Mouse (Mus musculus) gastrocnemius, adult 2 months (tissue): ENCODE data around the gene Rtn2. TPM values are rescaled to one million over a fixed set of nuclear protein-coding genes. Genes with fewer than 3 reads are reported as not detected.
"Not testable (repeated sequence)": the region's sequence is repeated elsewhere in the genome, so short reads cannot be mapped to it uniquely, and the experiment has no call there.

Source experiments
- DNase-seq: peaks from one replicate; pipeline ENCODE4 v3.0.0; 2022
- H3K27ac ChIP-seq: fragments of 200-600 bp; 2 replicates; pipeline ENCODE4 v1.8.1; 2022; ENCODE audit warnings: mild to moderate bottlenecking
- H3K4me3 ChIP-seq: fragments of 200-600 bp; 2 replicates; pipeline ENCODE4 v1.8.1; 2022; ENCODE audit warnings: mild to moderate bottlenecking, moderate library complexity
- CTCF ChIP-seq: fragments of 200-600 bp; IDR thresholded peaks from 2 replicates; pipeline ENCODE4 v1.8.1; 2022; ENCODE audit warnings: antibody characterized with exemption, mild to moderate bottlenecking, moderate library complexity
- intact Hi-C: fragments of 180-260 bp; cut with DNase I; formaldehyde crosslinking; loops from one replicate; pipeline ENCODE4 v1.15.1; 2025
- total RNA-seq, 2 experiments: library from RNA; stranded (reverse); gene quantifications; 2 replicates each; pipeline ENCODE4 v1.2.3; 2021

Gene Rtn2
- total RNA-seq, 2 experiments from 2014 or later: 987 to 1,150 TPM

DNA sequence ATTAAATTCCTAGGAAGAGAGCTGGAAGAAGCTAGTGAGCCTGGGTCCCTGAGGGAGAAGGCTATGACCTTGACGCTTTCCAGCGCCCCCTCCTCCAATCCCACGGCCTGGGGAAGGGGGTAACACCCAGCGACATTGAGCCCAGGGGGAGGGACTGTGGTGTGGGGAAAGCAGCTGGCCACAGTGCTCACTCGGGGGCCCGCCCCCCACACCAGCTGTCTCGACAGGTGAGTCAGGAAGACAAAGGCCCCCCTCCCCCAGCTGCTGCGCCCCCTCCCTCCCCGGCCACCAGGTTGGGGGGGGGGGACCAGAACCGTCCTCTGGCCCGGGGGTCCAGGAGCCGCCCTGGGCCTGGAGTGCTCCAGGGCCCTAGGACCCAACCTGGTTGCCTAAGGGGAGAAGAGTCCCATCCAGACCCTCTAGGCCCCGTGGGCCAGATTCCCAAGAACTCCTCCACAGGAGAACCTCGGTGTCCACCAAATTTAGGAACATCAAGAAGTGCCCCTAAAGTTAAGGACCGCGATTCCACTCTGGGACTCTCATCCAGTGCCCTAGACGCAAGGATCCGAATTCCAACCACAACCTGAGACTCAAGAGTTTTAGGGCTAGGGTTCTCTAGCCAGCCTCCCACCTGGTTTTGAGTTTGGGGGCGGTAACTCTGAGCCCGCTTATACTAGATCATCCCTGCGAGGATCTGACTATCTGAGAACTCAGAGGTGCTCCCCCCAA, 11.8 kb upstream of the Rtn2 start:
- H3K4me3 ChIP-seq: peak overlapping the region; percentile 95
- peak; percentile 41 for DNase-seq
- intact Hi-C loops: no loop called here
- peak overlapping the region; percentile 93 for H3K27ac ChIP-seq
- TF ChIP-seq CTCF: no peak

- Histone ChIP-seq H3K4me3 (peak within 1 kb of the TSS; percentile 95), H3K27ac (peak within 1 kb of the TSS; percentile 93)
- no peak for TF ChIP-seq CTCF
- peak; percentile 86 for DNase-seq
- intact Hi-C loops: no loop called here
Observed at GRCm38 (mm10) chr7:19271238-19272172, 10.9 kb upstream of the Rtn2 start, which contains the start of gene Vasp. Gene Vasp (minus strand): TSS chr7:19271817.

DNA sequence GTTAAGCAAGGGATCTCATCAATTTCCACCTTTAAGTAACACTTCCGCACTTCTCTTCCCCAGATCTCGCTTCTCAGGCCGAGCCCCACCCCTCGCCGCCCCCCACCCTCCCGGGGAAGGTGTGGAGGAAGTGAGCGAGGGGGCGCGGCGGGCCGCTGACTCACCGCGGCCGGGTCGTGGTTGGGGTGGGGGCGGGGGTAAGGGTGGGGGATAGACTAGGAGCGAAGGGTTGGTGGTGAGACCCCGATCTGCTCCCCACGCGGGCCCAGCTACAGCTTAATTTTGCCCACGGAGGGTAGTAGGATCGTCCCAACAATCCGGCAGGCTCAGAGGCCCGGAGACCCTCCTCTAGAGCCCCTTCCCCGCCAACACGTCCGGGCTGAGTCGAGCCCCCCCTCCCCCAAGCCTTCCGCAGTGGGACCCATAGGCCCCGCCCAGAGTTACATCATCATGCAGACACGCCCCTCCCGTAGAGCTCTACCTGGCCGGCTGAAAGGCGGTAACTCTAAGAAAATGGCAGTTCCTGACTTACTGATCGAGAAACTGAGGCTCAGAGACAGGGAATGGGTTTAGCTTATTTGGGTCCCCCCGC, 10.2 kb upstream of the Rtn2 start:
- DNase-seq: peak; percentile 76
- intact Hi-C loops: no loop called here
- H3K4me3 ChIP-seq: peak overlapping the region; percentile 95
- no peak for TF ChIP-seq CTCF
- H3K27ac ChIP-seq: peak overlapping the region; percentile 93

GRCm38 (mm10) chr7:19276253-19276652, 6.2 kb upstream of the Rtn2 start:
- TF ChIP-seq CTCF: peak; percentile 52
- no peak for DNase-seq
- intact Hi-C loops: no loop called here

DNA sequence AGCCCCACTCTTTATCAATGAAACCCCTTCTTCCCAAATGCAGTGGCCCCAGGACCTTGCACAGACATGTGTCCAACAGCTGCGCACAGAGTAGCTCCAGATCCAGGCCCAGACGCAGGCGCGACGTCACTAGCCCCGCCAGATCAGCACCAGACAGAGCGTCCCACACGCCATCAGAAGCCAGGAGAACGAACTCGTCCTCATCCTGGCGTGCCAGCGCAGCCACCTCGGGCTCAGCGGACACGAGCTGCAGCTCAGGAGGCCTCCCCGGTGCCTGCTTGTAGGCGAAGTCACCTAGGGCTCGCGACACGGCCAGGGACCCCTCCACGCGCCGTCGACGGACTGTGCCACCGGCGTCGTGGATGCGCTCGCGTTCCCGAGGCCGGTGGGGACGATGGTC, 3.4 kb upstream of the Rtn2 start:
- no peak for DNase-seq
- intact Hi-C loops: no loop called here
- Histone ChIP-seq H3K27ac (no peak overlapping the region), H3K4me3 (peak overlapping the region; percentile 65)
- TF ChIP-seq CTCF: no peak

More at GRCm38 (mm10) chr7:19276253-19276652, 6.2 kb upstream of the Rtn2 start:
- Histone ChIP-seq H3K27ac (no peak overlapping the region), H3K4me3 (no peak overlapping the region)

- Histone ChIP-seq H3K27ac (no peak within 1 kb of the TSS), H3K4me3 (peak within 1 kb of the TSS; percentile 65)
- peak; percentile 24; the same call in 1 of the 2 replicates for TF ChIP-seq CTCF
- intact Hi-C loops: loop anchor here (2.0 to 5.0 kb wide), 2 partner anchors 19 to 102 kb away; partner anchors contain the start of gene Eml2
- peak; percentile 54 for DNase-seq
Observed at GRCm38 (mm10) chr7:19279581-19280114, 2.8 kb upstream of the Rtn2 start, which contains the start of gene Ppm1n. Gene Ppm1n (minus strand): TSS chr7:19280064.

GRCm38 (mm10) chr7:19281680-19282304, 632 bp upstream of the Rtn2 start:
- not testable (repeated sequence) for DNase-seq, H3K27ac ChIP-seq
- peak; percentile 70 for TF ChIP-seq CTCF
- intact Hi-C loops: loop anchor here (2.0 to 5.0 kb wide), 3 partner anchors 21 to 104 kb away; partner anchors contain the start of gene Eml2
- H3K4me3 ChIP-seq: peak overlapping the region; percentile 74

DNA sequence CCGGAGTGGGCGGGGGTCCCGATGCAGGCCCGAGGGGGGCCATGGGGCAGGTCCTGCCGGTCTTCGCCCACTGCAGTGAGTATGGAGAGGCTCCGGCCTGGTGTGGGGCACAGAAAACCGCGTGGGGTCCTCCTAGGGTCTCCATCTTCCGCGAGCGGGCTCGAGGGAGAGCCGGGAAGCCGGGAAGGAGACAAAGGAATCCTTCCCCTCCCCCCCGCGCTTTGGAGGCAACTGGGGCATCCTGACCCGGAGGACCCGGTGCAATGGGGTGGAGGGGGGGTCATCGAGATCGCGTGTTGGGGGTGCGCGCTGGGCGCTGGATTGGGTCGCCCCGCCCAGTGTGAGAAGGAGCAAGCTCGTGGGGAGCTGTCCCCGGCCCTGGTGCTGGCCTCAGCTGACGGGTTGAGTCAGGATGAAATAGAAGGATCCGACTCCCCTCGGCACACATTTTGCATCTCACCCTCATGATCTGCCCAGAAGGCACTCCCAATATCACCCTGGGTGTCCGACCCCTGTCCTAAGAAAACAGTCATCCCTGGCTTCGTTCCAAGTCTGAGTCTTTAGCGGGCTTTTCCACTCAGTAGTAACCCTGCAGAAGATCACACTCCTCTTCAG, 474 bp downstream of the Rtn2 start:
- H3K4me3 ChIP-seq: peak overlapping the region; percentile 74
- TF ChIP-seq CTCF: no peak
- intact Hi-C loops: loop anchor here (2.0 to 5.0 kb wide), 2 partner anchors 44 to 106 kb away; partner anchors contain the start of gene Eml2
- peak; percentile 79 for DNase-seq
- H3K27ac ChIP-seq: peak overlapping the region; percentile 63

- Histone ChIP-seq H3K27ac (no peak overlapping the region), H3K4me3 (no peak overlapping the region; the same call in 1 of the 2 replicates)
- DNase-seq: no peak
- no peak for TF ChIP-seq CTCF
- intact Hi-C loops: loop anchor here (2.0 to 5.0 kb wide), 2 partner anchors 45 to 106 kb away; partner anchors contain the start of gene Eml2
Observed at GRCm38 (mm10) chr7:19283406-19283804, 981 bp downstream of the Rtn2 start.

DNA sequence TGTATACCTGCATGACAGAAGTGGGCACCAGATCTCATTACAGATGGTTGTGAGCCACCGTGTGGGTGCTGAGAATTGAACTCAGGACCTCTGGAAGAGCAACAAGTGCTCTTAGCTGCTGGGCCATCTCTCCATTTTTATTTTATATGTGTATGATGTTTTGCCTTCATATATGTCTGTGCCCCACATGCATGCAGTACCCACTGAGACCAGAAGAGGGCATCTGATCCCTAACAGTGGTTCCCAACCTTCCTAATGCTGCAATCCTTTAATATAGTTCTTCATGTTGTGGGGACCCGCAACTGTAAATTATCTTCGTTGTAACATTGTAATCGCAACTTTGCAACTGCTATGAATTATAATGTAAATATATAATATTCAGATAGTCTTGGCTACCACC, 2.3 kb downstream of the Rtn2 start:
- no peak overlapping the region for H3K4me3 ChIP-seq
- peak; percentile 65 for DNase-seq
- peak; percentile 94 for TF ChIP-seq CTCF
- intact Hi-C loops: loop anchor here (1.0 to 5.0 kb wide), 2 partner anchors 15 to 107 kb away; partner anchors contain the start of gene Eml2
- H3K27ac ChIP-seq: no peak overlapping the region
